Mouse (Mus musculus) heart, adult 8-10 months (tissue): ENCODE data around the gene Acsf2. TPM values are rescaled to one million over a fixed set of nuclear protein-coding genes. Genes with fewer than 3 reads are reported as not detected.
A peak's percentile ranks its signal among the peaks of the same experiment; 100 is the strongest.
"Not testable (repeated sequence)": the region's sequence is repeated elsewhere in the genome, so short reads cannot be mapped to it uniquely, and the experiment has no call there.

Experiments
- DNase-seq: peaks from one replicate; pipeline ENCODE4 v3.0.0; 2022; ENCODE audit warnings: low spot score
- total RNA-seq, 4 experiments: library from RNA; stranded (reverse); gene quantifications; 2 replicates each; pipeline ENCODE4 v1.2.4; 2022

Gene Acsf2
- 10 to 100 TPM; 25.6 to 34.8 (median 30.1) TPM for total RNA-seq

DNA sequence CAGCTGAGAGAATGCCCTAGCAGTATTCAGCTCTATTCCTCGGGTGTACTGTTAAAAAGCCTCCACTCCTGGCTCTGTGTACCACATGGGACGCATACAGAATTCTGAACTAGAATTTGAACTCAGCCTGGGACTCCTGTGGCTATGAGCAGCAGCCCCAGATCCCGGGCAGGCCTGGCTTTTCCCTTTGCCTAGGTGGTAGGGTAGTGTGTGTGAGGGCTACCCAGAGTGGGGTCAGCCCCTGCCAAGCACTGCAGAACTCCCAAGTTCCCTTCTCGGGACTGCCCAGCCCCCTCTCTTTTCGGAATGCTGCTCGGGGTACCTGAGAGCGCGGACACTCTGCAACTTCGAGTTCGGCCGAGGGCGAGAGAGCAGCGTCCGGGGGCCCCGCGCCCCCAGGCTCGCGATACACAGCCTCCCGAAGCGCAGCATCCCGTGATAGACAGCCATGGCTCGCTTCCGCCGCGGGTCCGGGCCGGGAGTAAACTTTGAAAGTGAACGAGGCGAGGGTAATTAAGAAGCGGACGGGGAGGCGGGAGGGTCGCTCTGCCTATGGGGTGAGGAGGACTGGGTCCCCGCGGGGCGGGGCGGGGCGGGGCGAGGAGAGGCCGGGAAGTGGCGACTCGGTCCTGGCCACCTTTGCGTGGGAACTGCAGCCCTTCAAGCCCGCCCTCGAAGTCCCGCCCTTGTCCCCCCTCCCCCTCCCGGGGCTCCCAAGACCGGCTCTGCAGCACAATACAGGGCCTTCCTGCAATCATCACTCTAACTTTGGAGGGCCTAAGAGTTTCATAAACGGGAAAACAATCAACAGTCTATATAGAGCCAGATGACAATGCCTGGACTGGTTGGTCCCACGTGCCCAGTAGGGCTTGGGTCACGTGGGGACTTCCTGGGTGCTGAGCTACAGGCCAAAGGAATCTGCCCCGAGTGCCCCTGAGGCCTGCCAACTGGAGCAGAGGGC is at the start of gene Acsf2:
Acsf2 (minus strand) TSS at position 551 of the 961 bp plus-strand sequence.
- DNase-seq = peak; percentile 81

DNA sequence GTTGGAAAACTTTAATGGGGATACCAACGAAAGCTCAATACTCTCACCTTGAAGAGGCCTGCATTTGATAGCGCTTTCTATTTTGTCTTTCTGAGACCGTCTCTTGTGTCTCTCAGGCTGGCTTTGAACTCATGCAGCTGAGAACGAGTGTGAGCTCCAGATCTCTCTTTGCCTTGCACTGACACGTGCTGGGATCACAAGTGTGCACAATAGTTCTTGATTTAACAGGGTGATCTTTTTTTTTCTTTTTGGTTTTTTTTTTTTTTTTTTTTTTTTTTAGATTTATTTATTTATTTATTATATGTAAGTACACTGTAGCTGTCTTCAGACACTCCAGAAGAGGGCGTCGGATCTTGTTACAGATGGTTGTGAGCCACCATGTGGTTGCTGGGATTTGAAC is 49.6 kb upstream of the Acsf2 start:
- DNase-seq = not testable (repeated sequence)

DNA sequence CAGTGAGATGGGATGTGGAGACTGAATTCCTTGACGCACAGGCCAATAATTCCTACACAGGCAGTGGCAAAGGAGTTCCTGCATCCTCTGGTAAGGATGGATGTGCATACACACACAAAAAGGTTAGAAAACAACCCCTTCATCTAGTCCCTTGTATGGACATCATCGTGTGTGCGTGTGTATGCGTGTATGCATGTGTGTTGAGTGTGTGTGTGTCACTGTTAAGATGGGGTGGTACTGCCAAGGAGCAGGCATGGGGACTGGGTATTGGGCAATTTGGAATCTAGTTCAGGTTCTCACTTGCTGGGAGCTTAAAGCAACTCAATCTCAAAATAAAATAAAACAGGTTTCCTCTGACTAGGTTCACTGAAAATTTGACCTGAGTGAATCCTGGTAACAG is 44.8 kb upstream of the Acsf2 start:
- DNase-seq = no peak

DNA sequence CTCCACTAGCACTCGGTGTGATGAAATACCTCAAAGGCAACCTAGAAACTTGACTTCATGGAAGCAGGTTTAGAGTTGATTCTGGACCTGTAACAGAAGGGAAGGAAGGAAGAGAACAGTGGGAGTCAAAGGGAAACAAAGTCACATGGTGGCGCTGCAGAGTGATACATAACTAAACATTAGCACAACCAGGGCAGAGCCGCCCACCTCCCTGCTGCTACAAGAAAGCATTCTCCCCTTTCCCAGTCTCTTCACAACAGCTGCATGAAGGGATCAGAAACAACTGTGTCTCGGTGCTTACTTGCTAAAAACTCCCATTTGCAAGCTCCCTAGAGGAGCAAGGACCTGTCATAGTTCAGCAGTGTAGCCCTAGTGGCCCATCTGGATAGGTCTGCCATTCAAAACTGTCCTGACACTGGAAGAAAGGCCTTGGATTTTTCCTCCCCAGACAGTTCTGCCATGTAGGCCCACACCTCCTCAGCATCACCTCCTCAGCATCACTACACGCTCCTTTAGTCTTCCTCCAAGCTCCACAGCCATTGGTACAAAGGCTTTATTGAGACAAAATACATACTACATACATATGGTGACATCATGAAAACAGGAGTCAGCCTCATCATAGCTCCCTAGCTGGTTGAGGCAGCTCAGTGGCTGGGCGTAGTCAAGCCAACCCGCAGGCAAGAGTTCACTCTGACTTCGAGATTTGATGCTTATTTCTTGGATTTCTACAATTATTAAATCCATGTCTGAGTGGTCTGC is 43.0 kb upstream of the Acsf2 start:
- no peak for DNase-seq

DNA sequence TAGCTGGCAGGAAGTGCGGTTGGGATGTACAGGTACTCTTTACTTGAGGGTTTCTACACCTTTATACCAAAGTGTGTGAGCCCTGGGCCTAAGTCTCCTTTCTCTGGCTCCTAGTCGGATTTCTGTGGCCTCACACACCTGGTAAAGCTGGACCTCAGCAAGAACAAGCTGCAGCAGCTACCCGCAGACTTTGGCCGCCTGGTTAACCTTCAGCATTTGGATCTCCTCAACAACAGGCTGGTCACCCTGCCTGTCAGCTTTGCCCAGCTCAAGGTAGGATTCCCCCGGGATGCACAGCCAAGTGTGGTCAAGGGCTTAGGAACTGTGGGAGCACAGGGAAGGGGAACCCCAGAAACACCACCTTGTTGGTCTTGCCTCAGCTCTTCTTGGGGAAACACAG is 32.8 kb upstream of the Acsf2 start:
- DNase-seq = no peak

DNA sequence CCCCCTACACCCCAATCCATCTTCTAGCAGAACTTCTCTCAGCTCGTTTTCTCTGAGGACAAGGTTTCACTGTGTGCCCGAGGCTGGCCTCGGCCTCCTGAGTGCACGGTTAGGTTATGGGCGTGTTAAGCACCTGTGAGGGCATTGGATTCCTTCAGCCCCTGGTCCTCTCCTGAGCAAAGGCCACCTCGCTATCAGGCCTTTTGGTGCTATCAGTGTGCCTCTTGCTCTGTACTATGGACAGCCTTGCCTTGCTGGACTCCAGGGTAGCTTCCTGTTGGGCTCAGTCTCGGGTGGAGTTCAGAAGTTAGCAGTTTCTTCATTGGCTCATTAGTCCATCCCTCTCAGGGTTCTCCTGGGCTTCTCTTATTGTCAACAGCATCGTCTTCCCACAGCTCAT is 31.3 kb upstream of the Acsf2 start:
- DNase-seq = no peak

DNA sequence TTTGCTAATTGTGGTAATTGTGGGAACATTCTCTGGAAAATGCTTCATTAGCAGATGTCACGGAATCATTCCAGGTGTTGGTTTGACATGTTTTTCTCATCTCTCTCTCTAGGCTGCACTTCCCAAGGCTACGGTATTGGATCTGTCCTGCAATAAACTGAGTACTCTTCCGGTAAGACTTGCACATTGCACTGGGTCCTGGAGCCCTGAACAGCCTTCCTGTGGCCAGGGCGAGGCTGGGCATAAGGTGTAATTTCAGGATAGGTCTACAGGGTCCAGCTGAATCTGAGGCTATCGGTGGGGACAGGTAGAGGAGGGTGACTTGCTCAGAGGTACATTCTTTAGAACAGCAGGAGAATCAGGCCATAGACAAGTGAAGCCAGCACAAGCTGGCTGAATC is 30.3 kb upstream of the Acsf2 start:
- no peak for DNase-seq

DNA sequence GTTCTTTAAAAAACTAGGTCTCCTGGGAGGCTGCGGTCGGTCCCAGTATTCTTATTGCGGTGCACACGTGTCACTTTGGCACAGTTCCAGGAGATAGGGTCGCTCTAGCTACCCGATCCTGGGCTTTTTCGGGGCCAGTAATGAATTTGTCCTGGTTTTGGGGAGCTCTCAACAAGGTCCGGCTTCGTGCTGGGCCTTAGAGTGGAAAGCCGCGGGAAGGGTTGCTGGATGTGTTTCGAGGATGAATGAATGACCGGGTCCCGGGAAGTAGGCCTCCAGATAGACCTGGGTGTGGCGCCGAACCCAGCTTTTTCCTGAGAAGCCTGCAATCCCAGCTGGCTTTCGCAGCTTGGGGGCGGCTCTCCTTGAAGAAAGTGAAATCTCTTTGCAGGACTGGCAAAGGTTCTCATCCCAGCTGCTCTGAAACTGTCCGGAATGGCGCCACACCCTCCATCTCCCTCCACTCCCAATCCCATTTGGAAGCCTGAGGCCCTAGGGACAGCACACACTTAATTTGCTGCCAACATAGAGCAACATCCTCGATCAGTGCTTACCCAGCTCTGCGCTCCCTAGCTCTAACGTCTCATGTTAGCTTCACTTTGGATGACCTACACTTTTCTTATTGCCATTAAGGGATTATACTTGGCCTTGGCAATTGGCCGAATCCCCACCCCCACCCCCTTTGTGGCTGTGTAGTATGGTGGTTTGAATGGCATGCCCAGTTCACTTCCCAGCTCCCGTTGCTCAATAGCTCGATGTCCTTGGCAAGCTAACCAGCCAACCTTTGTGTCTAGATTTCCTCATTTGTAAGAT is 28.7 kb upstream of the Acsf2 start:
- peak; percentile 48 for DNase-seq

DNA sequence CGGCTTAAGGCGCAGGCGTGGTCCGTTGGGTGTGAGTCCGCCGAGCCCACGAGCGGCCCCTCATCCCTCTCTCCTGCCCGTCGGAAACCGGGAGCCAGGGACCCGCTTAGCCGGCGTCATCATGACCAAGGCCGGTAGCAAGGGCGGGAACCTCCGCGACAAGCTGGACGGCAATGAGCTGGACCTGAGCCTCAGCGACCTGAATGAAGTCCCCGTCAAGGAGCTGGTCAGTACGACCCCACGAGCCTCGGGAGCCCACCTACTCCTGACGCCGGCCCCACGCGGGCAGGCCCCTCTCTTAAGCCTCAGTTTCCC is 28.2 kb upstream of the Acsf2 start:
- no peak for DNase-seq

DNA sequence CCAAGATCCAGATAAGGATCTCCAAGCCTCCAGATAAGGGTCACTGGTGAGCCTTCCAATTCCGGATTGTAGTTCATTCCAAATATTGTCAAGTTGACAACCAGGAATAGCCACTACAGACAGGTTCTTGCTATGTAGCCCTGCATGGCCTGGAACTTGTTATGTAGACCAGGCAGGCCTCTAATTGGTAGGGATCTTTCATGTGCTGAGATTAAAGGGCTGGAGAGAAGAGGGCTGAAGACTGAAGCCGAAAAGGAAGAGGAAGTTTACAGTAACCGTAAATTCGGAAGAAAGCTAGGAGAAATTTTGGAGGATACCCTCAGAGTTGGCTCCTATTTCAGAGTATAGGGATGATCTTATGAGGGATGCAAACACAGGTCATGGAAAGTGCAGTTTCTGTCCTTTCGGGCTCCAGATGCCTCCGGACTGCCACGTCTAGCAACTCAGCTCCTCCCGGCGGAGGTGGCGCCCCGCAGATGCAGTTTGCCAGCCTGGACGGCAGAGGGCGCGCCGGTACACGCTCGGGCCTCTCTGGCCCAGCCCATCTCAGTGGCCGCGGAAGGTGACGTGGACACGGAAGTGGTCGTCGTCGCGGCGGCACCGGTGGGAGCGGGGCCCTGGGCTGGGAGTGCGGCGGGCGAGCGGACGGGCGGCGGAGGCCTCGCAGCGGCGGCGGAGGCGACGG is 27.7 kb upstream of the Acsf2 start, which contains the start of gene Lrrc59:
Lrrc59 (plus strand) TSS at position 569 of the 685 bp plus-strand sequence.
- DNase-seq = peak; percentile 93

DNA sequence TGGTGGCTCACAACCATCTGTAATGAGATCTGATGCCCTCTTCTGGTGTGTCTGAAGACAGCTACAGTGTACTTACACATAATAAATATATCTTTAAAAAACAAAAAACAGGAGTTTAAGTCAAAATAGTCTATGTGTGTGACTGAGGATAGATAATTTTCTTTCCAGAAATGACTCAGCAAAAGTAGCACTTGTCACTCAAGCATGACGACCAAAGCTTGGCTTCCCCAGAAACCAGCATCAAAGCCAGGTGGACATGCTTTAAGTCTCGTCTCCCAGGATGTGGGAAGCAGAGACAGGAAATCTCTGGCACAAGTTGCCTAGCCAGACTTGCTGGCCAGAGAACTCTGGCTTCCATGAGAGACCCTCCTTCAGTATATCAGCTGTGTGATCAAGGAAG is 20.5 kb upstream of the Acsf2 start:
- no peak for DNase-seq

DNA sequence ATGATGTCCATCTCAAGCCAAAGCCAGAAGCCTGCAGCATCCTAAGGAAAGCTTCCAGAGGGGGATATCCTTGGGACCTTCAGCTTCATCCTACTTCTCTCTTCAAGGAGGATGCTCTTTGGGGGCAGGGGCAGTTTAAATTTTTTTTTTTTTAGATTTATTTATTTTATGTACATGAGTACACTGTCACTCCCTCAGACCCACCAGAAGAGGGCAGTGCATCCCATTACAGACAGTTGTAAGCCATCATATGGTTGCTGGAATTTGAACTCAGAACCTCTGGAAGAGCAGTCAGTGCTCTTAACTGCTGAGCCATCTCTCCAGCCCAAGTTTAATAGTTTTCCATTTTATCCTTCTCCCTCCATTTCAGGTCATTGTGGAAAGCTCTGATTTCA is 19.8 kb upstream of the Acsf2 start:
- DNase-seq = no peak

DNA sequence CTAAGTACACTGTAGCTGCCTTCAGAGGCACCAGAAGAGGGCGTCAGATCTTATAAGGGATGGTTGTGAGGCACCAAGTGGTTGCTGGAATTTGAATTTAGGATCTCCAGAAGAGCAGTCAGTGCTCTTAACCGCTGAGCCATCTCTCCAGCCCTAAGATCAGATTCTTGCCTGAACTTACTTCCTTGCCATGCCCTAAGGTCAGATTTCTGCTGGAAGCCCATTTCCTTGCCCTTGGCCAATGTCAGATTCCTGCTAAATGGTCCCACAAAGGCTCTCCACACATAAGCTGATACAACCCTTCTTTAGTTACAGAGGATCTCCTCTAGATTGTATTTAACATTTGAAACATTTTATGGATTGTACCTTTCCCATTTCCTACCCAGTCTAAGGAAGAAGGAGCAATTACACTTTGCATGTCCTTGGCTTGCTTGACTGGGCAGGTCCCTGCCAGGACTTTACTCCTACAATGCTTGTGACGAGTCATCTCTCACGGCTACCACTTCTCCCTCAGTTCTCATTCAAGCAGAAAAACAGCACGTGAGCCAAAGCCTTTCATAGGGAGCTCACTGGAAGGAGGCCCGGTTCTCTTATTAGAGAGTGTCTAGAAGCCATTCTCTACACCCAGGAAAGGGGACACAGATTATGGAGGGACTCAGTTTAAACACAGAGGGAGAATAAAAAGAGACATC is 19.2 kb upstream of the Acsf2 start:
- DNase-seq = no peak

DNA sequence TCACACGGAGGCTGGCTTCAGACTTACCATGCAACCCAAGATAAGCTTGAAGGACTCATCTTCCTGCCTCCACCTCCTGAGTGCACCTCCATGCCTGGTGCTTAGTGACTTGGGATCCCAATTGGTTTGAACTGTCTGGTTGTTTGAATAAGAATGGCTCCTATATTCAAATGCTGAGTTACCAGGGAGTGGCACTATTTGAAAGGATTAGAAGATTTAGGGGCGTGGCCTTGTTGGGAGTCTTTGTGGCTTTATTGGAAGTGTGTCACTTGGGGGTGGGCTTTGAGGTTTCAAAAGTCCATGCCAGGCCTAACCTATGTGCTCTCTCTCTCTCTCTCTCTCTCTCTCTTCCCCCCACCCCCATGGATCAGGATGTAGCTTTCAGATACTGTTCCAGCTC is 16.0 kb upstream of the Acsf2 start:
- DNase-seq = no peak

DNA sequence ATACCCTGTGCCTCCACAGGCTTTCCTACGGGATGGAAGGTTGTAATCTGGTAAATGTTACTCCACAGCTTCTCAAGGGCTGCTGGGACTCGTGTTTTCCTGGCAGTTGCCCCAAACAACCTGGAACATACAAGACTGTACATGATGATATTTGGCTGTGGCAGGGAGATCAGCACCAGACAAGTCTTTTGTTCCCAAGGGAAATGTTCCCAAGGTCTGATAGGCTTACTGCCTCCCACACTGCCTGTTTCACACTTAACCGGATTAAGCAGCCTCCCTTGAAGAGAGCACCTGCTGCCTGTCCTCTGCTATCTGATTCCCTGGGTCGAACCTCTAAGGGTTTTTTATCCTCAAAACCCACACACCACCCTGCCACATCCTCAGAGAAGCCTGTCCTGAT is 13.8 kb upstream of the Acsf2 start:
- DNase-seq = no peak

DNA sequence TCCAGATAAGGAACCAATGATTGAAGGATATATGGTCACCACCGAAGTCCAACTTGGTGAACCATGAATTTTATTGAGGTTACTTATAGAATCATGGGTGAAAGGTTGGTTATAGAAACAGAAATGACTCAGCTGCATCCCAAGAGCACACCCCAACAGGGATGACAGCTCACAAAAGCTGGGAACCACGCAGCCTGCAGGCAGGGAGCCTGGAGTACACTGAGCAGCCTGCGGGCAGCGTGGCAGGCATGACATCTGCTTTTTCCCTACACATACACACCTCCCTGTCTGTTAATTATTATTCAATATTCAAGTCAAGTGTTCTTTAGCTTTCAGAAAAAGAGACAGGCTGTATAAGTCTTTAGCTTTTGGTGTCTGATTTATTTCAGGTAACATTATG is 12.9 kb upstream of the Acsf2 start:
- DNase-seq = no peak

DNA sequence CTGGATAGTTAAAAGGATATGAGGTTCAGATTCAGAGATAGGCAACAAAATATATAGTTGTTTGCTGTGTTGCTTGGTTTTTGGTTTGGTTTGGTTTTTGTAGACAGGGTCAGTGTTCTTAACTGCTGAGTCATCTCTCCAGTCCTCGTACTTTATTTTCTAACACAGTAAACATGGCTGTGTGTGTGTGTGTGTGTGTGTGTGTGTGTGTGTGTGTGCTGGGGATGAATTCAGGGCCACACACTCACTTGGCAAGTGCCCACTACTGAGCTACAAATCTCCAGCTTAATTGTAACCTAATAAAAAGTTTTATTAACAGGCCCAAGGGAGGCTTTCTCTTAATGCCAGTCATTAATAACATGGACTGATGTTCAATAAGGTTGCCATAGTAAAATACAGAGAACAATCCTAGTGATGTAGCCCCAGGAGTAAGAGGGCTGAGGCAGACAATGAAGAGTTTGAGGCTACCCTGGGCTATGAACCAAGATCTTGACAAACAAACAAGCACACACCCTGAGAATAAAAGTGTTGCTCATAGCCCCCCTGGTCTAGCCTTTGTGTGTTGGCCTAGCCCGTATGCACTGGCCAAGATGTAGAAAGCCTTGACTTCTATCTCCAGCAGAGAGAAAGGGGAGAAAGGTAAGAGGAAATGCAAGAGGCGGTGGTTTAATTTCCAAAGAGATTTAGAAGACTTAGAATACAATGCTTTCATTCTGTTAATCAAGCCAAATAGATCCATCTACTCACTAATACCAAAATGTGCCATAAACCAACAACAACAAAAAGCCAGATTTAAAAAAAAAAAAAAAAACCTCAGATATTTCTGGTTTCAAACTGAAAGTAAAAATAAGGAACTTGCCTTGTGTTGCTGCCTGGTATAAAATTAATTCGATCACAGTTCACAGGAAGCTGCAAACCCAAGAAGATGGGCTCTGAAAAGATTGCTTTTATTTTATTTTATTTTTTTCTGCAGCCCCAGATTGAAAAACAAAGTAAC is 9.4 kb upstream of the Acsf2 start:
- DNase-seq = no peak

DNA sequence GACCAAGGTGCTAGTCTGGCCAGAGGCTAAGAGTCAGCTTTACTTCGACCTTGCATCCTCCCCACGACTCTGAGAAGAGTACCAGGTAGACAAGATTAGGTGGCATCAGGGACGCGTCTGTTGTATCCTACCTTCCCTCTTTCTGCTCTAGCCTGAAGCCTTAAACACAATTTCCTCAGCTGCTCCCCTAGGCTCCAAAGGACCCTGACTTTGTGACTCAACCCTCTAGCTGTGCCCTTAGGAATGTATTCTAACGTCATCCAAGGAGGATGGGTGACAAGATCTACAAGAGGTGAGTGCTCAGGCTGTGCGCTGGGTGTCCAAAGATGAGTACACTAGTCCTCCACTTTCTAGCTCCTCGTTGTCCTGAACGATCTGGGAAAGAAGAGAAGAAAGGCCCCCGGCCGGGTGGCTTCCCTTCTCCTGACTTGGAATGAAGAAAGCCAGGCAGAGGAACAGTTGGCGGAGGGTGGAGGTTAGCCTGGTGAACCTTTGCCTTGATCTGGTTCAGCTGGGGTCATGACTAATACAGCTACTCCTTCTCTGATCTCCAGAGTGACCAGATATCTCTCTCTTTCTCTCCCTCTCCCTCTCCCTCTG is 785 bp upstream of the Acsf2 start:
- DNase-seq = no peak

DNA sequence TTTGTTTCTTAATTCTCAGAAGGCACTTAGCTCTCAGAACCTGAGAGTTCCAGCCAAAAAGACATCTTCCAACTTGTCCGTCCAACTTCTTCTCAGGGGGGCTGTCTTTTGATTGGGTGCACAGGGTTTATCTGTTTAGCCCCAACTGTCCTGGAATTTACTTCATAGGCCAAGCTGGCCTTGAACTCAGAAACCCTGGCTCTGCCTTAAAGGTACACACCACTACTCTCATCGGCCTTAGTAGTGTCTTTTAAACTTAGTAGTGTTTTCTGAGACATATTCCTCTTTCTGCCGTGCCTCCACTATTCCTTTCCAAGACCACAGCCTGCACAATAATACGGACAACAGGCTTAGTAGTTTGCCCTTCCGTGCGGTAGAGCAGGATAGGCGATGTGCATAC is 1.2 kb downstream of the Acsf2 start:
- DNase-seq = no peak
